In genomic region chr13:34469568-34469967, GRCm38 (mm10) we compare ENCODE assay signal across 8 mouse cellular contexts.
DNase-seq lines count a peak whose midpoint lies in the region; ATAC-seq lines count a peak whose summit lies in the region.

No protein-coding gene starts in this region.

- peak; percentile 38; the same call in 1 of the 2 replicates for ATAC-seq in frontal cortex, adult (ENCODE audit: low TSS enrichment)

- no peak for DNase-seq in frontal cortex, postnatal 14 days (ENCODE audit: low spot score in 2 of 2)
- DNase-seq in layer of hippocampus, adult 9-11 months: peak; percentile 6
- DNase-seq in layer of hippocampus, adult 18-20 months (ENCODE audit: low spot score in 2 of 2): no peak
- DNase-seq in adipocyte (ENCODE audit: low spot score): peak; percentile 17
- peak; percentile 84 to 91 for DNase-seq in cerebellum, postnatal 25 days
- DNase-seq in thymus, postnatal 0 days (ENCODE audit: low spot score): no peak
- no peak for DNase-seq in liver

Comparison
In these comparisons a context has a peak if more than half of its experiments do, and no peak if none do; other contexts are left out.
1. DNase-seq: peak in layer of hippocampus, adult 9-11 months (single experiment), adipocyte (single experiment) and cerebellum, postnatal 25 days (2 of 2); none in frontal cortex, postnatal 14 days (0 of 2), layer of hippocampus, adult 18-20 months (0 of 2), thymus, postnatal 0 days (single experiment) and liver (single experiment).